Mouse (Mus musculus) adrenal gland, adult 2 months (tissue): ENCODE data around the gene Pimreg. TPM values are rescaled to one million over a fixed set of nuclear protein-coding genes. Genes with fewer than 3 reads are reported as not detected.

ENCODE experiments used
- DNase-seq: peaks from one replicate; pipeline ENCODE4 v3.0.0; 2021
- polyA plus RNA-seq: library from polyadenylated mRNA; depleted of rRNA; stranded (reverse); fragments of >200 nt; gene quantifications from 2 replicates; pipeline ENCODE4 v1.2.3, GENCODE M21; 2012; rRNA removed
- total RNA-seq, 2 experiments: library from RNA; stranded (reverse); gene quantifications; 2 replicates each; pipeline ENCODE4 v1.2.3; 2021

Pimreg gene
- total and polyA plus RNA-seq, 3 experiments = 1.7 to 2.8 (median 2.7) TPM

DNA sequence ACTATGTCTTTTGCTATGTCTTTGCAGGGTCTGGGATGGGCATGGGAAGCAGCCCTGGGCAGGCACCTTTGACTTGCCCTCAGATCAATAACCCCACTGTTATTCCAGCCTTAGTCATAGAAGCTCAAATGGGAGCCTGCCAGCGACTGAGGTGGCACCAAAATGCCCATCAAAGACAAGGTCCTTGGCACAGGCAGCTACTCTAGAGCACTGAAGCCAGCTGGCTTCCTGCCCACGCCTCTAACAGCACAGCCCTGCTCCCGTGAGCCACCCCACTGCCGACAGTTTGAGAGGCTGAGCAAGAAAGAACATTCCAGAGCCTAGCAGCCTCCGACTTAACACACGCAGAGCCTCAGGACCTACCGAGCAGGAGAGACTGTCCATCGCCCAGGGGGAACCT, 23.3 kb downstream of the Pimreg start:
- peak; percentile 91 for DNase-seq

DNA sequence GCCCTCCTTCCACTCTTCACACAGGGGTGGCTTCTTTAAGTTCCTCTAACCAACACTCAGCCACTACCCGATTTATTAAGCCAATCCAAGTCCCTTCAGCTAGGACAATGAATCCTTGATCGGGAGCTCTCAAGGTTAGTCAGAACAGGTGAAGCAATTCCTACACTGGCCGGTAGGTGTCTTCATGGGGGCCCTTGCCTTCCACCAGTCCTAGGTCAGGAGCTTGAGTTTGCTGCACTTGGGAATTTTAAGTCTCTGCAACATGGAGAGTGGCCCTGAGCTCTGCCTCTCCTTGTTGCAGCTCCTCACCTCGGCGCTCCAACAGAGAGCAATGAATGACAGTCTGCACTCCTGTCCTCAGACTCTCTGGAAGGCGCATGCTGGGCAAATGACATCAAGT, 24.5 kb downstream of the Pimreg start:
- DNase-seq = no peak

DNA sequence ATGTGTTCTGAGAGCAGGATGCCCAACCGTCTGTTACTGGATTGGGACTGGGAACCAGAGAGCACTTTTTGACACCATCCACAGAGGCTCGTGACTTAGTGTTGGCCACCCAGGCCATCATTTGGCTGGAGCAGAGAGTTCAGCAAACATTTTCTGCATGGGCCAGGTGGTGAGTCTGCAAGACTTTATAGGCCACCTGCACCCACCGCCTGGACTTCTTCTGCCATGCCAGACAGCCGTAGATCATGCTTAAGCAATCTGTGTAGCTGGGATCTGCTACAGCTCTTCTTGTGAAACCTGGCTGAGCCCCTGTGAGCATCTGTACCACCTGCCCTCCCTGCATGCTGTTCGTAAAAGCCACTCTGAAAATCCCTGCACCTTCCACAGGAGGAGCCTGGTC, 25.5 kb downstream of the Pimreg start:
- no peak for DNase-seq

DNA sequence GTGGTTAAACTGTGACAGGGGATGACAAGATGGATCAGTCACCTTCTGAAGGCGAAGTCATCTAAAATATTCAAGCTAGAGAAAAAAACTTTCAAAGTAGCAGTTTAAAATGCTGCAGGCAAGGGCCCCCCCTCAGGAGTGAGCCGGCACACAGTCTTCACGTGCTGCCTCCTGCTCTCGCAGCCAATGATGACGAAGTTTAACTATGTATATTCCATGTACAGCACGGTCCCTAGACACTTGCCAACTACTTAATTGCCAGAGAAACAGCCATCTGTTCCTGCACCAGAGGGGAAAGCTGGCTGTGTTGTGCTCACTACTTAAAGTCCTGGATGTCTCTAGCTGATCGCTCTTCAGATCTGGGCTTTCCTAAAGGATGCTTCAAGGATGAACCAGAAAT, 26.2 kb downstream of the Pimreg start:
- no peak for DNase-seq

DNA sequence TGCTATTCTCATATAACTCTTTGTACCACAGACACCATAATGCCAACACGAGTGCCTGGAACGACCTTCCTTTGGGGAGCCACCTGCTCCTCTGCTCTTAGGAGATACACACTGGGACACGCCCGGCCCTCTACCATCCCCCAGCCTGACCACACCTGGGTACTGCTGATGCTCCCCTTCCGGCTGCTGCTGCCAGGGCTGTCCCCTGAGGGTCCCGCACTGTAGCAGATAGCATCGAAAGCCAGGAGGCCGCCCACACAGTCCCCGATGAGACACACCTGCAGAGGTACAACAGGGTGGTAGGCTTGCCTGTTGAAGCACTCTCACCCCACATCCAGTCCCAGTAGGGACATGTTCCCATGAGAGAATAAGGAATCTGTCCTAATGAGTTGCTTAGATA, 28.9 kb downstream of the Pimreg start:
- DNase-seq = no peak

DNA sequence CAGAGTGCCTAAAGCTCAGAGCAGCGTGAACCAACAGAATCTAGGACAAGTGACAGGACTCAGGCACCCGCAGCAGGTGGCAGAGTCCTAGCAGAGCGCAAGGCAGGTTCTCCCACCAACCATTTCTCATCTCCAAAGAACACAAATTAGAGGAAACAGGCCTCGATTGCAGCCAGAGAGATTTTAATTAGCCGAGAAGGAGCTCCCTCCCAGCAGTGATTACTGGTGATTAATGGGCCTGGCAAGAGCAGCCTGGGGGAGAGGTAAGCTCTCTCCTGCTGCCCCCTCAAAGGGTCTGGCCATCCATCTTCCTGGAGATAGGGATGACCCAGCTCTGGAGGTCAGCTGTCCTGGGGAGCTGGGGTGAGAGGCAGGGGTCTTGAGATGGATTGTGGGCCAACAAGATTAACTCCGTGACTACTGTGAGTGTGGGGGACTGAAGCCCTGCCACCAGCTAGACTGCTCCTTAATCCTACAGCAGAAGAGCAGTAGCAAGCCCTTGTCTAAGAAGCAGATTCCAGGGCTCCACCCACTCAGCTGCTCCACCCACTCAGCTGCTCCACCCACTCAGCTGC, 30.6 kb downstream of the Pimreg start:
- DNase-seq = no peak

DNA sequence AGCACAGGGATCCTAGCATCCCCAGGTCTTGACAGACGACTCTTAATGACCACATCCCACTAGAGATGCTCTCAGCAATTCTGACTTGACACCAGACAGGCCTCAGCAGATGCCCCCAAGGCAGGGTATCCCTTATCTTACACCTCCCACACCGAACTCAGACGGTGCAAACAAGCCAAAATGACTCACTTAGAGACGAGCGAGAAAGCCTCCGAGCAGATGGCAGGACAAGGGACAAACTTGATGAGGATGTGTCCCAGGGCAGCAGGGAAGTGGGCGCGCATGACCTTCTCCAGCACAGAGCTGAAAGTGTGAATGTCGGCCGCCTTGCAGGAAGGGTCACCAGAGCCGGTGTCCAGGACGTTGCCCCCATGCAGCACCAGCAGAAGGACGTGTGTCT, 32.4 kb downstream of the Pimreg start:
- DNase-seq = no peak

DNA sequence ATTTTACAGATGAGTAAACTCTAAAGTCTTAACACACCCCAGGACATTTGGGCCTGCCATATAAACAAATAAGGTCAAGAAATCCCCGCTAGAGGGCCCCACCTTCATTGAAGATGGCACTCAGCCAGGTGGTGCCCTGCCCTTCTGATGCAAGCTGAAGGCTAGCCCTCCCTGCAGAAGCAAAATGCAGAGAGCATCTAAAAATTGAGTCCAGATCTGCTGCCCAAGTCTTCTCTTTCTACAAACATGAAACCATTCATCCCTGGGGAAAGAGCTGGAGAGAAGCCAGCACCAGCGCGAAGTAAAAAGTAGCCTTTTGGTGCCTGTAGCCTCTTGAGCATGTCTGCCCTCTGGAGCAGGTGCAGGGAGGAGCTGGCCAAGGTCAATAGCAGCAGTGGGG, 36.2 kb downstream of the Pimreg start:
- DNase-seq = no peak

DNA sequence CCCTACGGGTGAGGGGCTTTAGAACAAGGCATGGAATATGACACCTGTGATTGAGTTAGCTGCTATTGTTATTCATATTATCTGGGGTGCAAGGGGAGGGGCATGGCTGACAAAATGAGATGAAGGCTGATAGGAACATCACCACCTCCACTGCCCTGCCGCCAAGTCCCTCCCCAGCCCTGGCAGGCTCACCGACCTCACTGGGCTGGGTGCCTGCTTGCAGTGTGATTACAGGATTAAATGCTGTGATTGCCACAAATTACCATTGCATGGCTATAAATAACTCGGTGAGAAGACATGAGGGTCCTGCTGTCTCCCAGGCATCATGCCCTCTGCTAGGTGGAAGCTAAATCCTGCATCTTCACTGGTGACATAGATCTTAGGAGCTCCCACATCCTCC, 36.8 kb downstream of the Pimreg start:
- DNase-seq = no peak

DNA sequence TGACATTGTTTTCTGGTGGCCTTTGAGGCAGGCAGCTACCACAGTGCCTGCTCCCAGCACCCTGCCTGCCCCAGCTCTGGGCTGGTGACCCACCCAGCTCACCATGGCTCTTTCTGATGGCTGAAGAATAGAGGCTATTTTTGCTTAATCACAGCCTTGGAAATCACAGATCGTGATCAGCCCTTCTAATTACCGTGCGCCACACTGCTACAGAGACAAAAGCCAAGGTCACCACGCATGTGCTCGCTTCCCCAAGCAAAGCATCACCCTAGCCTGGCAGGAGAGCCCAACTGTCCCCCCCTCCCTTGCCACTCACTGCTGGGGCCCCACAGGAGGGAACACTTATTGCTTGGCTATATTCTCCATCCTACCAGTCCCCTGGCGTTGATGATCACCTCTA, 38.6 kb downstream of the Pimreg start:
- DNase-seq = no peak

DNA sequence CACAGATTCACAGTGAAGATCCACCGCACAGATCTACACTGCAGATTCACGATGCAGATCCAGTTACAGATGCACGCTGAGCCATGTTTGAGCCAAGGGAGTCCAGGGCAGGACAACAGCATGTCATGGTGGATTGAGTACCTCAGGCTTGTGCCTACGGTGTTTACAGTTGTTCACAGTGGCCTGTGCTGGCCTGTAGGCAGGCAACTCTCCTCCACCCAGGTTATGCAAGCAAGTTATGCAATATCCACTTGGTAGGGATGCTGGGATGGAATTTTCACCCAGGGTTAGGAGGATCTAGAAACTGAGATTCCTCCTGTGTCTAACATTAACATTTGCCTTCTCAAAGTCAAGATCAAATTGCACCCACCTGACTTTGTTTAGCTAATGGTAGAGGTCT, 40.8 kb downstream of the Pimreg start:
- DNase-seq = no peak

DNA sequence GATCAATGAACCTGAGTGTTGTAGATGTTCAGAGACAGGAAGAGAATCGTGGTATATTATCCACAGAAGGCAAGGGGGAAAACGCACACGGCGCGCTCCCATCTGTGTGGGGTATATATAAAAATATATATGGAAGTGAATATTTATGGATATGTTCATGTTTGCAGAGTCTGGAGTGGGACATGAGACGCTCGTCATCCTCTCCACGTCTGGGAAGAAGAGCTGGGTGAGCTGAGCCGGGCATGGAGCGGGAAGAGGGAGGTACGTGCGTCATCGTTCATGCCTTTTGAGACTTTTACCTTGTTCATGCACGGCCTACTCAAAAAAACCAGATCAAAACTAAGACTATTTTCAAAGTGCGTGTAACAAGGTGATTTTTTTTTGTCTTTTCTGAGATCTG, 42.5 kb downstream of the Pimreg start:
- DNase-seq = no peak

DNA sequence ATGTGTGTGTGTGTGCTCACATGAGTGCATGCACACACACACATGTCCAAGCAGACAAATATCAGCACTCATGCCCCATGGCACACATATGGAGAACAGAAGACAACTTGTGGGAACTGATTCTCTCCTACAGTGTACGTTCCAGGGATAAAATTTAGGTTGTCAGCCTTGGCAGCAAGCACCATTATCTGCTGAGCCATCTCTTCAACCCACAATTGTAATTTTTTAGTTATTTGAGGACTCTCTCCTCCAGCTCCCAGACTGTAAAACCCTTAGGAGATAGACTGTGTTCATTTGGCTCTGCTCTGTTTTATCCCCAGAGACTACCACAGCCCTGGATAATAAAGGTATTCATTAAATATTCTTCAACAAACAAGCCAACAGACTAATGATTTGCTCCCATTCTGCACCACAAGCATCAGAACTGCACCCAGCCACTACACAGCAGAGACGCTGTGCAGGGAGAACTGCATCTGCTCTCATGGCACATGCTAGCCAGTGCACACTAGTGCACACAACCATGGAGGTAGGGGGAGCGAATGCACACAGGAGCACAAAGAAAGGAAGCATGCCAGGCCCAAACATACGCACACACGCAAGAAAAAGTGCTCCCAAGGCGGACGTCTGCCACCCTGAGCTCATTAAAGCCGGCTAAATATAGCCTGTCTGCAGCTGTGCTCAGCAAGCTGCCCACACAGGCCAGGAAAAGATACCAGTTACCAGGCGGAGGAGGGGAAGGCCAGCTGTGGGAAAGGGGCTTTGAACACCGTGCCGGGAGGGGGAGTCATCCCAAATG, 44.6 kb downstream of the Pimreg start:
- no peak for DNase-seq

DNA sequence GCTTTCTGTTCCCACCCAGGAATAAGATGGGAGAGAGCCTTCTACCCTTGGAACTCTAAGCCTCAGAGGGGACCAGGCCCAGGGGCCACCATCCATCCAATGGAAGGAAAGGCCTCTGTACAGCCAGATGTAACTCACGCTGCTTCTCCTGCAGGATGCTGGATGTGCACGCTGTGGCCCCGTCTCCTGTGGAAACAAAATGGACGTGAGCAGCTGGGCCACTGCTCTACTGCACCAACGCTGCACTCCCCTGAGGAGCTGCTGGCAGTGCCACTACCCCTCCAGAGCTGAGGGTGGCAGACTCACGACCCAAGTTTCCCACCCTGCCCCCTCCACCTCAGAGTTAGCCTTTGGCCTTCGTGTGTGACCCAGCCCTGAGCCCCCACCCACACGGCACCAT, 50.6 kb downstream of the Pimreg start:
- peak; percentile 12 for DNase-seq

DNA sequence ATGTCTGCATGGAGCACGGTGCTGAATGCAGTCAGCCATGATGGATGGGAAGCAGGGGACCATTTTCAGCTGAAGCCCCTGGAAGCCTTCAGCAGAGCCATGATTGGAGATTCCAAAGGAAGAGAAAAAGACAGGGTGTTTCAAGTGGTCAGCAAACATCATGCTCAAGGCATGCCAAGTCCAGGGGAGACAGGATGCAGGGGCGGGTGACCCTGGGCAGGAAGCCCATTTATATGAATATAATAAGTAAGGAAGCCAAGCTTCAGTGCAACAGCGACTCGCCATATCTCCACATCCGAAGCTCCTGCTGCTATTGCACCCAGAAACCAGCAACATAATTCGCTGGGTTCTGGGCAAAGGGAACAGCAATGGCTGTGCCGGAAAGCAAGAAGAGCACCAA, 52.6 kb downstream of the Pimreg start:
- peak; percentile 64 for DNase-seq

DNA sequence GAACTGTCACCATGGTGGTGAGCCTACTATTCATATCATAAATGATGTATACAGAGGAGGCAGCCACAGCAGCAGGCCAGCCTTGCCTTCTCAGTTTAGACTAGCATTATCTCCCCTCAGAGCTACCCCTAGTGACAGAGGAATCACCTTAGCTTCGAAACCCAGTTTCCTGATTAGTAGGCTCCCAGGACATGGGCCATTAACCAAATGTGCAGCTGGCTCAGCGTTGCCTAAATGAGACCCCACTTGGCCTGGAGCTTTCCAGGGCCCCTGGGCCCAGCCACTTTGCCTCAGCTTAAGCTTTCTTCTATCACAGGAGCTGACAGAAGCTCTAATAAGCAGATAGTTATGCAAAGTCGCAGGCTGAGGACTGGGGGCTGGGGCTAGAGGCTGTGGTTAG, 54.2 kb downstream of the Pimreg start:
- no peak for DNase-seq

Other genes with a start within 250 kb of the Pimreg start
- not detected for gene Aipl1, start 4.5 kb upstream of the Pimreg start, total RNA-seq
- 0.06 and 0.07 TPM in 2 replicates for gene Aipl1, start 4.5 kb upstream of the Pimreg start, polyA plus RNA-seq
- gene Pitpnm3, start 93.7 kb downstream of the Pimreg start, total RNA-seq = 1 to 10 TPM; 1.8 to 4.5 TPM
- 4.0 and 6.6 TPM in 2 replicates for gene Pitpnm3, start 93.7 kb downstream of the Pimreg start, polyA plus RNA-seq
- gene Gm43951, start 164.8 kb downstream of the Pimreg start, total RNA-seq = under 1 TPM; 0.35 to 0.81 TPM
- gene Gm43951, start 164.8 kb downstream of the Pimreg start, polyA plus RNA-seq = 0.15 TPM in 1 of 2 replicates, not detected in the other
- gene 4933427D14Rik, start 165.4 kb downstream of the Pimreg start, total RNA-seq = 1 to 10 TPM; 6.0 to 6.4 TPM
- gene 4933427D14Rik, start 165.4 kb downstream of the Pimreg start, polyA plus RNA-seq = 3.1 and 3.3 TPM in 2 replicates
- 10 to 100 TPM; 76.6 to 77.6 TPM for gene Txndc17, start 165.5 kb downstream of the Pimreg start, total RNA-seq
- 9.6 and 13.0 TPM in 2 replicates for gene Txndc17, start 165.5 kb downstream of the Pimreg start, polyA plus RNA-seq
- 10 to 100 TPM in 1 of 2 experiments, 1 to 10 TPM in 1; 9.4 to 11.6 TPM for gene Med31, start 173.6 kb downstream of the Pimreg start, total RNA-seq
- gene Med31, start 173.6 kb downstream of the Pimreg start, polyA plus RNA-seq = 3.6 and 4.4 TPM in 2 replicates
- gene Slc13a5, start 225.2 kb downstream of the Pimreg start, total RNA-seq = under 1 TPM; 0.20 to 0.38 TPM
- 0.08 and 0.12 TPM in 2 replicates for gene Slc13a5, start 225.2 kb downstream of the Pimreg start, polyA plus RNA-seq